Mouse (Mus musculus): ENCODE measurements around the gene Brwd1.
"Not testable (repeated sequence)": the region's sequence is repeated elsewhere in the genome, so short reads cannot be mapped to it uniquely, and the experiment has no call there.

Brwd1 gene

DNA sequence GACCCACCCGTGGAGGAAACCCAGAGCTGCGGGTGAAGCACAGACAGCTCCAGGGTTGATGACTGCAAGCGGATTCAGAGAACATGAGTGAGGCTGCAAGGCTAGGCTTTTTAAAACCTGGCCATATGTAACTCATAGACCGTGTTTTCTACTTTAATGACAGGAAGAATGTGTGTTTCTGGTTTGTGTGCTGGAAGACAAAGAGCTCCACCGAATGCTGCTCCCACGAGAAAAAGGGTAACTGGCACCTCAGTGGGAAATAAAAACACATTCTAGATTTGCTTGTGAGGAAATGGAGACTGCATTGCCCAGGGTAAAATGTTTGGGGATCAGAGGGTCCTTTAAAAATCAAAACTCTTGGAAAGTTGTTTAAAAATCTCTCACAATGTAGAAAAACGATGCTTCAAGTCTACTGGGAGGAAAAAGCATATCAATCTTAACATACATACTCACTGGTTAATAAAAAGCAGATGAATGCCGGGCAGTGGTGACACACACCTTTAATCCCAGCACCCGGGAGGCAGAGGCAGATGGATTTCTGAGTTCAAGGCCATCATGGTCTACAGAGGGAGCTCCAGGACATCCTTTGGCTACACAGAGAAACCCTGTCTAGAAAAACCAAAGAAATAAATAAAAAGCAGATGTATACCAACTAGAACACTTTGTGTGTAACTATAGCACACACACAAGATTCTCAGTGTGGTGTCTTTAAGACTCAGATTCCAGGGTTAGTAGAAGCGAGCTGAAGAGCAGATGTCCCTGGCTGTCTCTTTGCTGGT, 91.0 kb downstream of the Brwd1 start:
- no peak for ATAC-seq (ENCODE audit: insufficient number of reproducible peaks, low FRiP score, low TSS enrichment)

DNA sequence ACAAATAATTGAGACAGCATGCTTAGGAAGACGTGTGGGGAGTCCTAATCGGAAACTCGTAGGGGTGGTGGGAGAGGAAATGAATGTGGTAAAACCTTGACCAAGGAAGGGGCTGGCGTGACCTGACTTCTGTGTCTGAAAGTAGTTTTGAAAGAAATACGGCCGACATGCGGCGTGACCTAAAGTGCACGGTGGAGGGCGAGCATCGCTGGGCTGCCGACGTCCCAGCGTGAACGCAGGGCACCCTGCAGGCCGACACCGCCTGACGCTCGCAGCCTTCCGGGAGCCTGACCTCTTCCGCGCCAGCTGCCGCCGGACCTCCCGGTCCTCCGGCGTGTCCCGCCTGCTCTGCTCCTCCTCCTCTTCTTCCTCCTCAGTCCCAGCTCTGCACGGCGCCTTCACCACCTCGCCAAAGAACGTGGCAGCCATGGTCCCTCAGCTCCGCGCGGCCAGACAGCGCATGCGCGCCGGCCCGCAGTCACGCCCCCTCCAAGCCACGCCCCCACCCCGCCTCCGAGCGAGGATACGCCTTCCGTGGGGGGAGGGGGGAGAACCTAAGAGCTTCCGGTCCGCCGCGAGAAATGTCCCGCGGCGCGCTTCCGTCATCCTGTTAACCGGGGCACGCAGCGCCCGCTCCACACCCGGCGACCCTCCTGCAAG, 91.7 kb downstream of the Brwd1 start, which contains the start of gene Psmg1:
Gene Psmg1, minus strand, starts transcription at position 499 of the 660 bp plus-strand sequence.
- peak; percentile 92 for ATAC-seq (ENCODE audit: insufficient number of reproducible peaks, low FRiP score, low TSS enrichment)

DNA sequence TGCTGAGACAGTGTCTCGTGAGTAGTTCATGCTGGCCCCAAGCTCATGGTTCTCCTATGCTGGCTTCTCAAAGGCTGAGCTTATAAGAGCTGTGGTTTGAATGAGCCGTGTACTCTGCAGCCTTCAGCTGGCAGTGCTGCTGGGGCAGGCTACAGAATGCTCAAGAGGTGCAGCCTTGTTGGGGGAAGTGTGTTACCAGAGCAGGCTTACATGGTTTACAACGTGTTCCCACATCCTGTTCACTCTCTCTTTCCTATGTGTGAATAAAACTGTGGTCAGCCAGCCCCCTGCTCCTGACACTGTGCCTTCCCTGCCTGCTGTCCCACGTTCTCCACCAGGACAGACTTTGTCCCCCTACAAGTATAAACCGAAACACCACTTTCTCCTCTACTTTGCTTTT, 97.4 kb downstream of the Brwd1 start:
- ATAC-seq (ENCODE audit: insufficient number of reproducible peaks, low FRiP score, low TSS enrichment), result no peak

DNA sequence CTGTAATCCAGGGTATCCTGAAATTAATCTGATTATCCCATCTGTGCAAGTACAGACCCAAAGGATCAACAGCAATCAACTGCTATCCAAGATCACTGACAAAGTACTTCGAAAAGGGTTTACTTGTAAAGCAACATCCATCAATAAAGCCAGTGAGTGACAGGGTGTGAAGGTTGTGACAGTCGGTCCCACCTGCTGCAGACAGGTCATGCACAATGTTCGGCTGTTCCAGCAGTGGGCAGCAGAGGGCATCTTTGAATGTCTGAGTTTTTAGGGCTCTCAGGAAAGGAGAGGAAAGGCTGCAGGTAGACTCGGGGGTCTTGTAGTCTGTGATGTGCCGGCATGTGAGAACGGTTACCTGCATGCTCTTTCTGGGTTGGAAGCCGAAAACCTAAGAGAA, 98.7 kb downstream of the Brwd1 start:
- ATAC-seq (ENCODE audit: insufficient number of reproducible peaks, low FRiP score, low TSS enrichment), result no peak

DNA sequence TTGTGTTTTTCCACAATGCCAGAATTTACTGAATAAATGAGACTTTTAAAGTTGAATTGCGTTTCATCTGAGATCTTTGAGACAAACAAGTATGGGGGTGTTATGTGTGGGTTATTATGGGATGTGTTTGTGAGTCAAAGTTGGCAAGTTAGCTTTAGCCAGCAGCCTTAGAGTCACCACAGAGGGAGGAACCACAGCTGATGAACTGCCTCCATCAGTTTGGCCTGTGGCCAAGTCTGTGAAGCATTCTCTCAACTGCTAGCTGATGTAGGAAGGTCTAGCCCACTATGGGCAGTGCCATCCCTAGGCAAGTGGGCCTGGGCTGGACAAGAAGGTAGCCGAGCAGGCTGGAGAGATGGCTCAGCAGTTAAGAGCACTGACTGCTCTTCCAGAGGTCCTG, 111.5 kb downstream of the Brwd1 start:
- no peak for ATAC-seq (ENCODE audit: insufficient number of reproducible peaks, low FRiP score, low TSS enrichment)

DNA sequence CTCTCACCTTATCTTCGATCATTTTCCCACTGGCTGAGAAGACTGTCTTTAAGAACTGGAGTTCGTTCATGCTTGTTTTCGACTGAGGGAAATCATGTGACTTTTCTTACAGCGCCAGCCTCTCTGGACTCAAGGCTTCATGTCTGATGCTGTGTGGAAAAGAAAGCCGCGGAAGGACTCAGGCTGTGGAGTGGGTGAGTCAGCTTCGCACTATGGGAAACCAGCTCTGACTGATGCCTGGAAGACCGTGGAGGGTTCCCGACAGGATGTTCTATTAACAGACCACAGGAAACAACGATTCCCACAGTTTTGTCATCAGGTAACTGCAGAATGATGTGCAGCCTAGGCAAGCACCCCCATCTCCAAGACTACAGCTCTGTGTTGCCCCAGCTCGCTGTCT, 114.9 kb downstream of the Brwd1 start:
- no peak for ATAC-seq (ENCODE audit: insufficient number of reproducible peaks, low FRiP score, low TSS enrichment)

GRCm38 (mm10) chr16:95964427-95965023, 117.8 kb downstream of the Brwd1 start:
- ATAC-seq (ENCODE audit: insufficient number of reproducible peaks, low FRiP score, low TSS enrichment), result peak; percentile 52; the same call in 1 of the 2 replicates

GRCm38 (mm10) chr16:95961484-95961883, 120.8 kb downstream of the Brwd1 start:
- ATAC-seq (ENCODE audit: insufficient number of reproducible peaks, low FRiP score, low TSS enrichment), result not testable (repeated sequence)

DNA sequence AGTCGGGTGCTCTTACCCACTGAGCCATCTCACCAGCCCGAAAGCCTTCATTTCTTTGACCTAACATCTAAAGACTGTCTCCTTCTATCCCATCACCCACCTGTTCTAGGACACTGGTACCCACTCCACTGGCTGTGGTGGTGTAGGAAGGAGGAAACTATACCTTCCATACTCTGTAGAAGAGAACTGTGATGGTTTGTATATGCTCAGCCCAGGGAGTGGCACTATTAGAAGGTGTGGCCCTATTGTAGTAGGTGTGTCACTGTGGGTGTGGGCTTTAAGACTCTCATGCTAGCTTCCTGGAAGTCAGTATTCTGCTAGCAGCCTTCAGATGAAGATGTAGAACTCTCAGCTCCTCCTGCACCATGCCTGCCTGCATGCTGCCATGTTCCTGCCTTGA, 121.6 kb downstream of the Brwd1 start:
- not testable (repeated sequence) for ATAC-seq (ENCODE audit: insufficient number of reproducible peaks, low FRiP score, low TSS enrichment)

DNA sequence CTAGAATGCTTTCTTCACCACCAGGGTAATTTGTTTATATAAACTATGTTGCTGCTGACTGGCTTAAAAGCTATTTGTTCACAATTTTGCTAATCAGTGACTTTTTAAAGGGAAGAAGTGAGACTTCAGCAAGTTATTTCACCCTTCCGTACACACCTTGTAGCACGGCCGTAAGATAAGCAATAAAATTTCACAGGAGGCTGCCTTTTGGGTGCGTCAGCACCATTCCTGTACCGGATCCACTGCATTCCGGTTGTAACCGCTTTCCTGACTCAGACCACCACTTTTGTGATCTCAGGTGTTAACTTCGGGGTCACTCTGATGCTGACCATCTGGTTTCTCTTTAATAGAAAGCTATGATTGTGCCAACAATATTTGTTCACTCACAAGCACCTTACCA, 124.2 kb downstream of the Brwd1 start:
- ATAC-seq (ENCODE audit: insufficient number of reproducible peaks, low FRiP score, low TSS enrichment), result no peak

DNA sequence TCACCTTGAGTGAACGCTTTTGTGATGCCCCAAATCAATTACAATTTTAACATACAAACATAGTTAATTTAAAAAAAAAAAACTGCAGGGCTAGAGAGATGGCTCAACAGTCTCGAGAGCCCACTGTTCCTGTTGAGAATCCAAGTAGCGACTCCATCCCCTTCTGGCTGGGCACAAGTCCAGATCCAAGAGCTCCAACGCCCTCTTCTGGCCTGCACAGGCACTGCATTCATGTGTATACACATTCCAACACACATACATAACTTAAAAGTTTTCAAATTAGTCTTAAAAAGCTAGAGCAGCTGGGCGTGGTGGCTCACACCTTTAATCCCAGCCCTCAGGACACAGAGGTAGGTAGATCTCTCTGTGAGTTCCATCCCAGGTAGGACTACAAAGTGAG, 125.7 kb downstream of the Brwd1 start:
- ATAC-seq (ENCODE audit: insufficient number of reproducible peaks, low FRiP score, low TSS enrichment), result no peak

DNA sequence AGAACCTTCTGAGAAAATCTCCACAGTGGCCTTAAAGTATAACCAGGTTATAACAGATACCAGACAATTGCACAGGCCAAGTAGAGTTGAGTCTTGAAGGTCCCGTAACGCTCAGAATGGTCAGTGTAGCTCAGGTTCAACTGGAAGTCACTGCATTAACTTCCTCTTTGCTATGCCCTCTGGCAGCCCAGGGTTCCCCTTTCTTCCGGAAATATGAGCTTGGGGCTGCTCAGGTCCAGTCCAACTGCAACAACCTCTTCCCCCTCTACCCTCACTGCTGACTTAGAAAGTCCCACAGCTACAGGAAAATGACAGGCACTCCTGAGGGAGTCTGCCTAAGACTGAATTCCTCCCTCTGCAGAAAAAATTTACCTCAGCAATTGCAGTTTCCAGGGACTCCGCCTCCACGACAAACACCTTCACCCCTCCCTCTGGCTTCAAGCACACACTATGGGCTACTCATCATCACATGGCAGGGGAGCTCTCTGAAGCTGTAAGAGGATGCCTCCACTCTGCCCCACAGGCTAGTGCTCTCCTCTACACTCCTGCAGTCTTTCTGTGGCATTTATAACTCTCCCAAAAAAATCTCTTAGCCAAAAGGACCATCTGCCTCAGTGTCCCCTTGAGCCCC, 126.5 kb downstream of the Brwd1 start:
- no peak for ATAC-seq (ENCODE audit: insufficient number of reproducible peaks, low FRiP score, low TSS enrichment)

- ATAC-seq (ENCODE audit: insufficient number of reproducible peaks, low FRiP score, low TSS enrichment), result no peak
Measured at GRCm38 (mm10) chr16:95954341-95954740, 128.0 kb downstream of the Brwd1 start.

GRCm38 (mm10) chr16:95953159-95953650, 129.1 kb downstream of the Brwd1 start:
- ATAC-seq (ENCODE audit: insufficient number of reproducible peaks, low FRiP score, low TSS enrichment), result no peak

DNA sequence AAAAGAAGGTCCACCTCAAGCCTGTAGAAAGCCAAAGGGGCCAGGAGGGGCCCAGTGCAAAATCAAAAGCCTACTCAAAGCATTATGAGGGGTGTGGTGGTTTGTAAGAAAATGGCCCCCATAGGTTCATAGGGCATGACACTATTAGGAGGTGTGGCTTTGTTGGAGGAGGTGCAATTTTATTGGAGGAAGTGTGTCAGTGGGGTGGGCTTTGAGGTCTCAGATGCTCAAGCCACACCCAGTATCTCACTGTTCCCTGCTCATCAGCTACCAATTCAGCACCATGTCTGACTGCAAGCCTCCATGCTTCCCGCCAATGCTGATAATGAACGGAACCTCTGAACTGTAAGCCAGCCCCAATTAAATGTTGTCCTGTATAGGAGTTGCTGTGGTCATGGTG, 130.9 kb downstream of the Brwd1 start:
- ATAC-seq (ENCODE audit: insufficient number of reproducible peaks, low FRiP score, low TSS enrichment), result no peak

DNA sequence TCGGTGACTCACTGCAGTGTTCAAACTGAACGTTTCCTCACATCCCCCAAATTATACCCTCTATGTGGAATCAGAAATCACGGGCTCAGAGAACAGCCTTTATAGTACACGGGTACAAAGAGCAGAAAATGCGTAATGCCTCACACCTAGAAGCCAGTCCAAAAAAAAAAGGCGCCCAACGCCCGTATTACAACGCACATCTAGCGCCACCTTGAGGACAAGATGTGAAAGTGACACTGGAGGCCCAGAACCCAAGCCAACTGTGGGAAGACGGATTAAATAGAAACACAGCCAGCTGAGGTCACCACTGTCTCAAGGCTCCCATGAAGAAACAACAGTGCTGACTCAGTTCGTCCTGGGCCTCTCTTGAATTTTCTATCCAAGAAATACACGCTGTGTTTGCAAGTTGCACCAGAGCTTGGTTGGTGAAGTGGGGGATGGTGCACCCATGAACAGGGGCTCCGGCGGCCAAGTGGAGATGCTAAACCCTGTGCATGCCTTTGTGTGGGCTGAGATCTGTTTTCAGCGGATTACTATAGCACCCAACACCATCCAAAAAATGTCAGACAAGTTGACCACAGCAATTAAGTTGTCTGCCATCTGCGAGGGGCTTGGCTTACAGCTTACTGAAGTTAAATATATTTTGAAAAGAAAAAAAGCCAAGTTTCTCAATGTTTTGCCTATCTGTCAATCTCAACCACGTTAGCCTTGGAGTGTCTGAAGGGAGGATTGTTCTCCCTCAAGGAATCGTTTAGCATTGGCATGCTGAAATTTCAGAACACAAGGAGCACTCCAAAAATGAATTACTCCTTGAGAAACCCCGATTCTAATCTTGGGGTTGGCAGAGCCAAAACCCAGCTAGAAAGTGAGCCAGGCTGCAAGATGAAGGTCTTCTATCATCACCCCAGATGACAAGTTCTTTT, 136.7 kb downstream of the Brwd1 start:
- peak; percentile 63 for ATAC-seq (ENCODE audit: insufficient number of reproducible peaks, low FRiP score, low TSS enrichment)

DNA sequence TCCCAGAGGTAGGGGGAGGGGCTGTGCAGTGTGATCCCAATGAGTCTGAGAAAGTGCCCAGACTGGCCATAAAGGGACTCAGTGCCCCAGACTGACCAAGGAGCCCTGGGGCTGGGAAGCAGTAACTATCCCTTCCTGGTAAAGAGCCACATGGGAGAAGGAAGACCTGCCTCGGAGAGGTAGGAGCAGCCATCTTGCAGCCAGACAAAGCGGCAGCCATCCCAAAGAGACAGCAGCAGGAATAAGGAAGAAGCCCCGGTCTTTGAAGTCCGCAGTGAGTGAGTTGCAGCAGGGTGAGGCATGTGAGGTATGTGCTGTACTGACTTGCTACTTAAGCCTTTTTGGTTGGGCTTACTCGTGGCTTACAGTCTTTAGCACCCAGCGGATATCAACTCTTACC, 139.1 kb downstream of the Brwd1 start:
- ATAC-seq (ENCODE audit: insufficient number of reproducible peaks, low FRiP score, low TSS enrichment), result no peak

Measured in cerebellum, adult (tissue).